Mouse (Mus musculus) left cerebral cortex, postnatal 36 days (tissue): ENCODE results near the gene Grrp1. TPM values are rescaled to one million over a fixed set of nuclear protein-coding genes. Genes with fewer than 3 reads are reported as not detected.
A peak's percentile ranks its signal among the peaks of the same experiment; 100 is the strongest.
"Not testable (repeated sequence)": the region's sequence is repeated elsewhere in the genome, so short reads cannot be mapped to it uniquely, and the experiment has no call there.

ENCODE experiments used
- DNase-seq, 2 experiments: peaks; one replicate each; pipeline ENCODE4 v3.0.0; 2021 to 2022; ENCODE audit warnings: low spot score in 2 of 2, mixed read lengths in 1 of 2
- intact Hi-C: fragments of 180-260 bp; cut with DNase I; formaldehyde crosslinking; loops from one replicate; pipeline ENCODE4 v1.15.1; 2025
- total RNA-seq, 2 experiments: library from RNA; stranded (reverse); gene quantifications; 2 replicates each; pipeline ENCODE4 v1.2.3; 2021

Grrp1 gene
- 1 to 10 TPM; 2.8 to 3.4 TPM for total RNA-seq

GRCm38 (mm10) chr4:134253722-134254324 lies at the start of gene Grrp1:
TSS of gene Grrp1 (minus strand) at chr4:134254106.
- intact Hi-C loops: loop anchor here (5.0 kb wide), 1 partner anchor 118 kb away; no protein-coding TSS in a partner anchor
- no peak for DNase-seq

DNA sequence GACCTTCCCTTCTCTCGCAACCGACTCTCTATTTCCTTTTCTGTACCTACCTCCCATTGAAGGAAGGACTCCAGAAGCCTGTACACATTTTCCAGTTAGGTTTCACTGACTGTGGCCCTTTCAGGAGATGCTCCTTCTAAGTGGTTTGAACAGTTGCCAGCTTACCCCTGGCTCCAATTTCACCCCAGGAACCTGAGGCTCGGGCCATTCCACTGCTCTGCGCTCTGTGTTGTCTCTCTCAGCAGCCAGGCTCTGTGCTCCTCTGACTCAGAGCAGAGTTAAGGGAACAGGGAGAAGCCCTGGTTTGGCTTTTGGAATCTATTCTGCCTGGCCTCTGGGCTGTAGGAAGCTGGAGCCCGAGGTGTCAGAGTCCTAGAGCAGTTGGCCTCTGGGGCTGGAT lies 48.2 kb upstream of the Grrp1 start:
- intact Hi-C loops: no loop called here
- DNase-seq: no peak

- DNase-seq: peak; percentile 34 to 55
- intact Hi-C loops: no loop called here
Observed at GRCm38 (mm10) chr4:134300316-134300715, 46.4 kb upstream of the Grrp1 start.

DNA sequence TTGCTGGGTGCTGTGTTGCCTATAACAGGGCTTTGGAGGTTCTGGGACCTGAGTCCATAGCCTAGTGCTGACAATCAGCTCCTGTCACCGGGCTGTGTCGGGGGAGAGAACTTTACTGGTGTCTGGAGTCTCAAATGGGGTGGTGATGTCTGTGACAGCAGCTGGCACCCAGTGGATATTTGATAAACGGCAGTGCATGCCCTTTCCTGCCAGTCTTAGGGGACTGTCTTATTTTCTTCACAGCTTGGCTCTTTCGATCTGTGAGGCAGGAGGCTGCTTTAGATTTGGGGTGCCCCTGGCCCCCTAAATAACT lies 45.5 kb upstream of the Grrp1 start:
- intact Hi-C loops: no loop called here
- DNase-seq: no peak

DNA sequence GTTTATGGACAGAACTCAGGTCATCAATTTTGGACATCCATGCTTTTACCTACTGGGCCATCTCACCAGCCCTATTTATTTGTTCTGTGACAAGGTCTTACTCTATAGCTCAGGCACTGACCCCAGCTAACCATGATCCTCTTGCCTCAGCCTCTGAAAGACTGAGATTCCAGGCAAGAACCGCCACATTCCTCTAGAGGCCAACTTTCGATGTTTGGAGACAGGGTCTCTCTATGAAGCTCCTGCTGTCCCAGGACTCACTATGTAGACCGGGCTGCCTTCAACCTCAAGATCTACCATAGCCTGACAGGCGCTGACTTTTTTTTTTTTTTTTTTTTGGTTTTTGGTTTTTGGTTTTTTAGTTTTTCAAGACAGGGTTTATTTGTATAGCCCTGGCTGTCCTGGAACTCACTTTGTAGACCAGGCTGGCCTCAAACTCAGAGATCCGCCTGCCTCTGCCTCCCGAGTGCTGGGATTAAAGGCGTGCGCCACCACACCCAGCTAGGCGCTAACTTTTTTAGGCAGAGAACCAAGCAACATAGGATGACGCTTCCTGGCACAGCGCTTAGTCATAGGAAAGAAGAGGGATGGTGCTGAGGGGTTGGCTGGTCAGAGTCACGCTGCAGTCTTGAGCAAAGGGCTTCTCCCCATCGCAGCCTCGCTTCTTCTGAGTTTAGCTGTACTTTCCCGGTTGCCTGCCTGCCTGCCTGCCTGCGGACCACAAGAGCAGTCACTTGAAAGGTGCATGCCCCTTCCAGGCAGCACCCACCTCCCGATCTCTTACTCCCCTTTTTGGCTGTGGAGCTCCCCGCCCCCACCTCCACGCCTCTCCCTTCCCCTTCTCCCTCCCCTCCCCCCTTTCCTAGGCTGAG lies 45.0 kb upstream of the Grrp1 start:
- intact Hi-C loops: no loop called here
- DNase-seq: no peak

- DNase-seq: no peak
- intact Hi-C loops: no loop called here
Observed at GRCm38 (mm10) chr4:134297369-134297768, 43.5 kb upstream of the Grrp1 start.

- DNase-seq: no peak
Observed at GRCm38 (mm10) chr4:134296523-134296922, 42.6 kb upstream of the Grrp1 start.

DNA sequence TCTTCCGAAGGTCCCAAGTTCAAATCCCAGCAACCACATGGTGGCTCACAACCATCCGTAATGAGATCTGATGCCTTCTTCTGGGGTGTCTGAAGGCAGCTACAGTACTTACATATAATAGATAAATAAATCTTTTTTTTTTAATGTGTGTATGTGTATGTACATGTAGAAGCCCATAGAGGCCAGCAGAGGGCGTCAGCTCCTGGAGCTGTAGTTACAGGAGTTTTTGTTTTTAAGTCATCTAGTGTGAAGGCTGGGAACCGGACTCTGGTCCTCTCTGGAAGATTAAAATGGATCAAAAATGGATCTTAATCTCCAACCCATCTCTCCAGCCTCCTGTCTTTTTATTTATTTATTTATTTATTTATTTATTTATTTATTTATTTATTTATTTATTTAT lies 42.2 kb upstream of the Grrp1 start:
- DNase-seq, intact Hi-C loops: not testable (repeated sequence)

More at GRCm38 (mm10) chr4:134296523-134296922, 42.6 kb upstream of the Grrp1 start:
- intact Hi-C loops: no loop called here

- no peak for DNase-seq
- intact Hi-C loops: loop anchor here (2.0 kb wide), 1 partner anchor 43 kb away; no protein-coding TSS in a partner anchor
Observed at GRCm38 (mm10) chr4:134293692-134294163, 39.8 kb upstream of the Grrp1 start.

GRCm38 (mm10) chr4:134293061-134293691 lies 39.3 kb upstream of the Grrp1 start:
- no peak for DNase-seq
- intact Hi-C loops: loop anchor here (2.0 kb wide), 1 partner anchor 42 kb away; no protein-coding TSS in a partner anchor

GRCm38 (mm10) chr4:134292067-134292466 lies 38.2 kb upstream of the Grrp1 start:
- intact Hi-C loops: loop anchor here (2.0 kb wide), 1 partner anchor 41 kb away; no protein-coding TSS in a partner anchor
- peak; percentile 45 to 58 for DNase-seq

DNA sequence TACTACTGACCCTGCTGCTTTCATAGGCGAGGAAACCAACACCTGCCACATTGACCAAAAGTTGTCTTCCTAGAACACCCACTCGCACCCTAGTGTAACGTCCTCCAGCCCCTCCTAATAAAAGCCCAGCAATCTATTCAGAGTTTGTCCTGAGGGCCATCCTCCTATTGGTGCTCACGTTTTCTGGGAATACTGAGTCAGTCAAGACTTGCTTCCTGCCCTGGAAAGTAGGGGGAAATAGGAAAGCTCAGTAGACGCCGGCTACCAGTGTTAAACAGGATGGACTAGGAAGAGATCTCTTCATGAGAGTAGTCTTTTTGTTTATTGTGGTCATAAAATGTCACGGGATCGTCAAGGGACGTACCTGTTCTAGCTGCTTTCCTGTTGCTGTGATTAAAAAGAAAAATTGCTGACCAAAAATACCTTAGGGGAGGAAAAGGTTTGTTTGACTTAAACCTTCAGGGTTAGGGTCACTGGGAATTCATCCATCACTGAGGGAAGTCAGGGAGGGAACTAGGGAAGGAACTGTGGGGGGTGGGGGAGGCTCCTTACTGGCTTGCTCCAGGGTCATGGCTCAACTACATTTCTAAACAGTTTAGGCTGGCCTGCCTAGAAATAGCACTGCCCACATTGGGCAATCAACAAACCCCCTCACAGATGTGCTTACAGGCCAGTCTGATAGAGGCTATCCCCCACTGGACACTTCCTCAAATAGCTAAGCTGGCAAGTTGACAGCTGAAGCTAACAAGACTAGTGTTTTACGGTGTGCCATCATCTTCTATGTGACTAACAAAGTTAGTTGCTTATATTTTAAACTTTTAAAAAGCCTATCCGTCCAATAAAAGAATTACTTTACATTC lies 34.7 kb upstream of the Grrp1 start:
- intact Hi-C loops: loop anchor here (5.0 kb wide), 1 partner anchor 69 kb away; no protein-coding TSS in a partner anchor
- DNase-seq: no peak

DNA sequence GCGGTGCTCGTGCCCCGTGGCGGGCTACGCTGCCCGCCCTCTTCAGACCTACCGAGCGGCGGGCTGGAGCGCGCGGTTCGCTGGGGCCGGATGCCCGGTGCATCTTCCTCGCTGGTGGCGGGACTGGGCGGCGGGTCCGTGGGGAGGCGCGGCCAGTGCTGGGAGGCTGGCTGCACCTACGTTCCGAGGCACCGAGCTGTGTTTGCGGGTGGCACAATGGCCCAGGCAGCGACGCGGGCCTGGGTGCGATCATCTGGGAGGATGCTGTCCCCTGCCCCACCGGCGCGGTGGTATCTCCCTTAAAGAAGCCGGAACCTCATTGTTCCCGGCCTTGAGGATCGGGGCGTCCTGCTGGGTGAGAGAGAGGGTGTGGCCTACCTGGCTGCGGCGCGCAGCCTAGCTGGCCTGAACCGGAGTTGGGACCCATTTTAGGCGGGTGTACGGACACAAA lies 33.7 kb upstream of the Grrp1 start, which contains the start of gene Pdik1l:
Gene Pdik1l, minus strand, starts transcription at position 321 of the 451 bp plus-strand sequence.
- intact Hi-C loops: loop anchor here (1.0 to 5.0 kb wide), 2 partner anchors 70 to 100 kb away; partner anchors contain the start of gene Cep85
- peak; percentile 76 to 77 for DNase-seq

- intact Hi-C loops: loop anchor here (1.0 to 5.0 kb wide), 2 partner anchors 70 to 100 kb away; partner anchors contain the start of gene Cep85
- DNase-seq: peak; percentile 96 to 99
Observed at GRCm38 (mm10) chr4:134287168-134287564, 33.3 kb upstream of the Grrp1 start.

DNA sequence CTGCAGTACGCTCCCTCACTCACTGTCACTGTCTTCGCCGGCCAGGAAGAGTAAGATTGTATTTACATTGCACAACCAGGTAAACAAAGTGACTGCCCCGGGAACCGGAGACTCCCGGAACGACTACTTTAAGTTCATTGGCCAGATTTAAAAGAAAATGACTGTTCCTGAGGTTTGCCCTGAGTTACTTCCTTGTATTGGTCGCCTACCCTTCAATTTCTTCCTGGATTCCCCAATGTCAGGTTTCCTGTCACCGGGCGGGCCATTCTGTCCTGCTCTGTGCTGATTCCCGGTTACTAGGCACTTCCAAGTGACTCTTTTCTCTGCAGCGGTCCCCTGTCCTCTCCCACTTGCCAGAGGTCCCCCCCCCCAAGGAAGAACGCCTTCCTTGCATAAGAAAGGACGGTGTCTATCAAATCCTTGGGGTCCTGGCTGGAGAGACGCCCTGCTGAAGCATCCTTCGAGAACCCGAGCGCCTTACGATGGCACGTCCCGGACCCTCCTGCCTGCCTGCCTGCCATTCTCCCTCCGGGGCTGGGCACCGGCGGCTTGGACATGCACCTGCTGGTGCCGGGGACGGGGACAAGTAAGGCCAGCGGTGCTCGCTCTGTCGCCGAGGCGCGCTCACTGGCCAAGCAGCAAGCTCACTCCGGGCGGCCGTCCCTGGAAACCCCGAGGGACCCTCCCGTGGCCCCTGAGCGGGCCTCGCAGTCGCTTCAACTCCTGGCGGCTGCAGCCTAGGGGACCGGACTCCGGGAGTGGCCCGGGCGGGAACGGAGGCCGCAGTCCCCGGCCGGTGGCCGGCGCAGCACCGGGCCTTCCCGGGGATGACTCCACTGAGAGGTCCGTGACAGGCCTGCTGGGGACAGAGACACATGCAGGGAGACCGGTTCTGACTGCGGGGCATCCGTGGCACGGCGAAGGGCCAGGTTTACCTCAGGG lies 32.6 kb upstream of the Grrp1 start:
- intact Hi-C loops: loop anchor here (1.0 to 5.0 kb wide), 2 partner anchors 71 to 99 kb away; partner anchors contain the start of gene Cep85
- no peak for DNase-seq

- intact Hi-C loops: loop anchor here (5.0 kb wide), 1 partner anchor 72 kb away; no protein-coding TSS in a partner anchor
- DNase-seq: no peak
Observed at GRCm38 (mm10) chr4:134284942-134285341, 31.0 kb upstream of the Grrp1 start.

- intact Hi-C loops: no loop called here
Observed at GRCm38 (mm10) chr4:134273417-134274345, 19.8 kb upstream of the Grrp1 start.

More at GRCm38 (mm10) chr4:134273417-134274345, 19.8 kb upstream of the Grrp1 start:
- DNase-seq: no peak
